In the genomic region with DNA sequence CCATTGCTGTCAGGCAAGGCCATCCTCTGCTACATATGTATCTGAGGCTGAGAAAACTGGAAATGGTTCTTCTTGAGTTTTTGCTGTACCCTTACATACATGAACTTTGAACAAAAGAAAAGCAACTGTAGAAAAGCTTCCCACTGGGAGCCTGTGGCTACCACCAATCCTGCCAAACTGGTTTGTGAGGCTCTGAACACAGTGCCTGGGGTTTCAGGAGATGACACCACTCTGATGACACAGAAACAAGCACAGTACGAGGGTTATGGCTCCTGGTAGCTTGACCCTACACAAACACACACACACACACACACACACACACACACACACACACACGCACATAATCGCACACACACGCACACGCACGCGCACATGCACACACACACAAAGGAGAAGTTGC, we compare ENCODE assay signal across 23 mouse cellular contexts. TPM values are rescaled to one million over a fixed set of nuclear protein-coding genes. Genes with fewer than 3 reads are reported as not detected.
DNase-seq lines count a peak whose midpoint lies in the region; ATAC-seq and TF ChIP-seq lines count a peak whose summit lies in the region.
"Had no signal": no experiment of that assay in that cellular context is flagged by ENCODE, and none has a peak within 500 bp of the region (broad histone marks: within the 10 kb centered on the region; RNA-seq: fewer than 3 reads in every experiment).

No protein-coding gene starts in this region.

- no peak overlapping the region for H3K9ac ChIP-seq in intestine, embryonic 14.5 days (ENCODE audit: low read length)
- no peak overlapping the region for H3K9ac ChIP-seq in intestine, postnatal 0 days (ENCODE audit: low read depth, low read length)
- H3K9ac ChIP-seq in embryonic facial prominence, embryonic 15.5 days, result no peak overlapping the region
- no peak overlapping the region for H3K9ac ChIP-seq in intestine, embryonic 16.5 days (ENCODE audit: low read depth, low read length)
- H3K9ac ChIP-seq: embryonic facial prominence, embryonic 12.5 days; forebrain, embryonic 15.5 days; hindbrain, embryonic 13.5 days had no signal

- no peaks in the 10 kb centered on the region for H3K27me3 ChIP-seq in intestine, embryonic 14.5 days (replicated peaks; ENCODE audit: control insufficient read depth, insufficient read depth, low read length)
- H3K27me3 ChIP-seq in intestine, postnatal 0 days (replicated peaks; ENCODE audit: control insufficient read depth, insufficient read depth, low read length), result no peaks in the 10 kb centered on the region
- H3K27me3 ChIP-seq in embryonic facial prominence, embryonic 15.5 days, result no peaks in the 10 kb centered on the region
- no peaks in the 10 kb centered on the region for H3K27me3 ChIP-seq in intestine, embryonic 16.5 days (replicated peaks; ENCODE audit: control insufficient read depth, insufficient read depth, low read length)
- H3K27me3 ChIP-seq: embryonic facial prominence, embryonic 12.5 days; forebrain, embryonic 15.5 days had no signal

- H3K4me3 ChIP-seq in intestine, embryonic 14.5 days (ENCODE audit: low read depth, low read length), result no peak overlapping the region
- H3K4me3 ChIP-seq in intestine, postnatal 0 days (ENCODE audit: low read depth, low read length), result no peak overlapping the region
- no peak overlapping the region for H3K4me3 ChIP-seq in embryonic facial prominence, embryonic 15.5 days (replicated peaks)
- H3K4me3 ChIP-seq in intestine, embryonic 16.5 days (ENCODE audit: low read length), result no peak overlapping the region
- H3K4me3 ChIP-seq: embryonic facial prominence, embryonic 12.5 days; erythroblast, embryonic 14.5 days; forebrain, embryonic 15.5 days; heart, embryonic 10.5 days; hindbrain, embryonic 13.5 days had no signal

- no peak overlapping the region for H3K4me2 ChIP-seq in intestine, embryonic 14.5 days (ENCODE audit: low read length)
- H3K4me2 ChIP-seq in intestine, postnatal 0 days (replicated peaks; ENCODE audit: low read depth), result no peak overlapping the region
- H3K4me2 ChIP-seq in embryonic facial prominence, embryonic 15.5 days (replicated peaks), result no peak overlapping the region
- H3K4me2 ChIP-seq in intestine, embryonic 16.5 days (ENCODE audit: low read depth, low read length), result no peak overlapping the region
- H3K4me2 ChIP-seq: embryonic facial prominence, embryonic 12.5 days; forebrain, embryonic 15.5 days; hindbrain, embryonic 13.5 days had no signal

- no peak for DNase-seq in intestine, embryonic 14.5 days (ENCODE audit: low spot score)
- DNase-seq in R1 (ENCODE audit: low read depth, low spot score) (peak; percentile 44), adipocyte (ENCODE audit: low spot score) (no peak)
- no peak for DNase-seq in retina, embryonic 14.5 days (ENCODE audit: low spot score)
- DNase-seq: adrenal gland, adult 8-10 months; cerebellum, adult 11 months; cerebellum, adult 8-10 months; cerebellum, postnatal 14 days; gastrocnemius, postnatal 36 days; heart, adult 18-20 months; heart, postnatal 10 days; heart, postnatal 4 days; kidney, adult 11 months had no signal

- H3K9me3 ChIP-seq in intestine, embryonic 14.5 days (ENCODE audit: control insufficient read depth, low read length), result no peaks in the 10 kb centered on the region
- no peaks in the 10 kb centered on the region for H3K9me3 ChIP-seq in intestine, postnatal 0 days (ENCODE audit: control insufficient read depth)
- no peaks in the 10 kb centered on the region for H3K9me3 ChIP-seq in embryonic facial prominence, embryonic 15.5 days (replicated peaks)
- H3K9me3 ChIP-seq in intestine, embryonic 16.5 days (ENCODE audit: control insufficient read depth, low read length), result no peaks in the 10 kb centered on the region
- H3K9me3 ChIP-seq: embryonic facial prominence, embryonic 12.5 days; forebrain, embryonic 15.5 days; heart, embryonic 10.5 days; hindbrain, embryonic 13.5 days had no signal

- no peaks in the 10 kb centered on the region for H3K36me3 ChIP-seq in intestine, embryonic 14.5 days (ENCODE audit: control insufficient read depth, insufficient read depth, low read length)
- H3K36me3 ChIP-seq in intestine, postnatal 0 days (ENCODE audit: control insufficient read depth, insufficient read depth), result no peaks in the 10 kb centered on the region
- no peaks in the 10 kb centered on the region for H3K36me3 ChIP-seq in embryonic facial prominence, embryonic 15.5 days
- H3K36me3 ChIP-seq in intestine, embryonic 16.5 days (ENCODE audit: control insufficient read depth, insufficient read depth, low read length), result no peaks in the 10 kb centered on the region
- H3K36me3 ChIP-seq: embryonic facial prominence, embryonic 12.5 days; forebrain, embryonic 15.5 days; heart, embryonic 10.5 days; hindbrain, embryonic 13.5 days had no signal

- peak; percentile 70; the same call in 1 of the 2 replicates for ATAC-seq in intestine, embryonic 14.5 days (replicated peaks; ENCODE audit: low FRiP score, low TSS enrichment, low read depth)
- no peak for ATAC-seq in intestine, postnatal 0 days
- no peak for ATAC-seq in embryonic facial prominence, embryonic 15.5 days (ENCODE audit: insufficient number of reproducible peaks, low FRiP score, low TSS enrichment, low read depth)
- ATAC-seq in intestine, embryonic 16.5 days, result peak; percentile 56; the same call in 1 of the 2 replicates
- ATAC-seq: activated CD4-positive, CD25-positive, alpha-beta regulatory T cell, adult 4 months; forebrain, embryonic 15.5 days; hindbrain, postnatal 0 days had no signal

- 78% methylated on average over 7 of the region's 7 CpGs for WGBS in intestine, embryonic 14.5 days
- WGBS in intestine, postnatal 0 days, result 80% methylated on average over 7 of the region's 7 CpGs
- 84% methylated on average over 7 of the region's 7 CpGs for WGBS in embryonic facial prominence, embryonic 15.5 days
- 82% methylated on average over 7 of the region's 7 CpGs for whole genome bisulfite sequencing in intestine, embryonic 16.5 days

- H3K4me1 ChIP-seq in intestine, embryonic 14.5 days (replicated peaks; ENCODE audit: control insufficient read depth, insufficient read depth, low read length), result no peaks in the 10 kb centered on the region
- no peaks in the 10 kb centered on the region for H3K4me1 ChIP-seq in intestine, postnatal 0 days (replicated peaks; ENCODE audit: control insufficient read depth, insufficient read depth, low read length)
- H3K4me1 ChIP-seq in embryonic facial prominence, embryonic 15.5 days, result peaks cover 4% of the 10 kb centered on the region; the same call in 1 of the 2 replicates
- H3K4me1 ChIP-seq in intestine, embryonic 16.5 days (ENCODE audit: control insufficient read depth, insufficient read depth, low read length), result no peaks in the 10 kb centered on the region

- H3K27ac ChIP-seq in intestine, embryonic 14.5 days (ENCODE audit: low read depth), result no peak overlapping the region
- H3K27ac ChIP-seq in intestine, postnatal 0 days (ENCODE audit: low read depth, low read length), result no peak overlapping the region
- H3K27ac ChIP-seq in embryonic facial prominence, embryonic 15.5 days (replicated peaks), result peak overlapping the region; percentile 51; the same call in 1 of the 2 replicates
- H3K27ac ChIP-seq in intestine, embryonic 16.5 days (ENCODE audit: low read length), result no peak overlapping the region
- H3K27ac ChIP-seq: embryonic facial prominence, embryonic 12.5 days; forebrain, embryonic 15.5 days; heart, embryonic 10.5 days; hindbrain, embryonic 13.5 days; hindbrain, postnatal 0 days had no signal

- no peak for TF ChIP-seq CTCF in intestine, postnatal 0 days (IDR thresholded peaks at IDR 0.05; ENCODE audit: low read depth)

RNA-seq across cellular contexts. Expression of a gene that starts 23.9 kb away (rescaled TPM):
- 122 and 143 TPM in 2 replicates for polyA plus RNA-seq in intestine, embryonic 14.5 days (2014; fragmentation: Nextera tagmentation; extraction: Ambion mirVana)
- polyA plus RNA-seq in intestine, postnatal 0 days (2015; fragmentation: Nextera tagmentation; extraction: Ambion mirVana), result 28.5 and 29.5 TPM in 2 replicates
- 257 and 259 TPM in 2 replicates for polyA plus RNA-seq in embryonic facial prominence, embryonic 15.5 days (2015; fragmentation: Nextera tagmentation; extraction: Ambion mirVana)
- polyA plus RNA-seq in intestine, embryonic 16.5 days (2015; fragmentation: Nextera tagmentation; extraction: Ambion mirVana), result 94.6 and 104 TPM in 2 replicates

Comparison
In these comparisons a context has a peak if more than half of its experiments do, and no peak if none do; other contexts are left out.
1. ATAC-seq: peak in intestine, embryonic 14.5 days (single experiment) and intestine, embryonic 16.5 days (single experiment); none in intestine, postnatal 0 days (single experiment) and embryonic facial prominence, embryonic 15.5 days (single experiment).